Mouse (Mus musculus): Measurements from ENCODE around the gene Agpat2. TPM values are rescaled to one million over a fixed set of nuclear protein-coding genes. Genes with fewer than 3 reads are reported as not detected.

The Agpat2 gene
- 29.5 TPM for polyA plus RNA-seq (2014; fragmentation: Illumina TruSeq; extraction: RNeasy Lipid Tissue Mini Kit (QIAGEN cat#74804); ENCODE audit: low read depth, low replicate concordance)

DNA sequence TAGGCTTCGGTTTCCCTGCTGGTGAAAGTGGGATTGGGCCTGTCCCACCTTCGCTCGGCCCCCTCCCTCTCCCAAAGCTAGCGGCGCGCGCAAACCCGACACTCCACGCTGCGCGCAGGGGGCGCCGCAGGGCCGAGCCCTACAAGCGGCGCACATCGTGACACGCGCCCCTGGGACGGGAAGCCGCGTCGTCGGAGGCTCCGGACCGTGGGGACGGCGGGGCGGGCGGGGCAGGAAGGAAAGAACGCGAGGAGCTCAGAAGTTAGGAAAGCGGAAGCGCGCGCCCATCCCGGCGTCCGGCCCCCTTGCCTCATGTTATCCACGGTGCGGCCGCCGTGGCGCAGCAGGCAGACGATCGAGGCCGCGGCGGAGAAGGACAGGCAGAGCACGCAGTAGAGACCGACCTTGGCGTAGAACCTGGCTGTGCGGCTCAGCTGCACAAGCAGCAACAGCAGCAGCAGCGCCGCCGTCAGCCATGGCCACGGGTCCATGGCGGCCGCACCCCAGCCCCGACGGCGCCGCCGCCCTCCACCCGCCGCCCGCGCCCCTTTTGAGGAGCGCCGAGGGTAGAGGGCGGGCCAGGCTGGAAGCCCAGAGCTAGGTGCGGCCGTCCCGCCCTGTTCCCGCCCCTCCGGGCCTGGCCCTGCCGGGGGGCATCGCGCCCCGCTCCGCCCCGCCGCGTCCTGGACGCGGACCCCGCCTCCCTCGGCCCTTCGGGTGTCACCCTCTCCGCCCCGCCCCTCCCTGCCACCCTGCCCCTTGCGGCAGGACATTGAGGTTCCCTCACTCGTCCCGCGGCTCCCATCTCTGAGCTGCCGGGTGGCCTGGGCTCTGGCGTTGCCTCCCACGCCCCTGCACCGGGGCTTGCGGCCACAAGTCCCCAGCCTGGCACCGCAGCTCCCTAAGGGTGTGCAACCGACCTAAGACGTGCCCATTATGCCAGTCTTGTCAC, at the start of gene Agpat2:
TSS of gene Agpat2 (minus strand) at position 698 of the 952 bp plus-strand sequence.

DNA sequence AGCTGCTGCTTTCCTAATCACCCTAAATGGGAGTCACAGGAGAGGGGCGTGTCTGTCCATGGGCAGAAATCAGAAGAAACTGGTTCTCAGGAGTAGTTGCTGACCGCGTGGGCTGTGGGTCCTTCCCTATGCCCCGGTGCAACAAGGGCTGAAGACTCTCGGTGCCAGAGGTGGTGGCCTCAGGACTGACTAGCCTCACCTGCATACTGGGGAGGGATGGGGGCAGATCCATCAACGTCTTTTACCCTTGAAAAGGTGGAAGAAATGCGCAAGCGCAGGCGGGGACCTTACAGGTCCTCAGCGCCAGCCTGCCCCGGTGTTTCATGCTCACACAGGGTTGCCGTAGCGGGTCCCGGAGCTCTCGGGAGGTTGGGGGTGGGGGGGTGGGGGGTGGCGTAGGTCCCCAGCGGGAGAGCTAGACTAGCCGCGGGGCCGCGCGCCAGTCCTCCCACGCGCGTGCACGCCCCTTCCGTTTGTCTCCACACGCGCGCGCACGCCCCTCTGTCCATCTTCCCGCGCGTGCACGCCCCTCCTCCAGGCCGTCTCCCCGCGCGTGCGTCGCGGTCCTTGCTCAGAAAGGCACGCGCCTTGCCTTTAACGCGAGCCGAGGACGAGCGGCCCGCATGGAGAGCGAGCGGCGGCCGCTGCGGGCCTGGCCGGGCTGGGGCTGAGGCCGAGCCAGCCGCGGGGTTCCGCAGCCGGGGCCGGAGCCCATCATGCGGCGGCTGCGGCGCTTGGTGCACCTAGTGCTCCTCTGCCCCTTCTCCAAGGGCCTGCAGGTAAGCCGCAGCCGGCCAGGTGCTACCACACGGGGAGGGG, 23.9 kb upstream of the Agpat2 start, which contains the start of gene Fam69b:
TSS of gene Fam69b (plus strand) at position 537 of the 819 bp plus-strand sequence.

DNA sequence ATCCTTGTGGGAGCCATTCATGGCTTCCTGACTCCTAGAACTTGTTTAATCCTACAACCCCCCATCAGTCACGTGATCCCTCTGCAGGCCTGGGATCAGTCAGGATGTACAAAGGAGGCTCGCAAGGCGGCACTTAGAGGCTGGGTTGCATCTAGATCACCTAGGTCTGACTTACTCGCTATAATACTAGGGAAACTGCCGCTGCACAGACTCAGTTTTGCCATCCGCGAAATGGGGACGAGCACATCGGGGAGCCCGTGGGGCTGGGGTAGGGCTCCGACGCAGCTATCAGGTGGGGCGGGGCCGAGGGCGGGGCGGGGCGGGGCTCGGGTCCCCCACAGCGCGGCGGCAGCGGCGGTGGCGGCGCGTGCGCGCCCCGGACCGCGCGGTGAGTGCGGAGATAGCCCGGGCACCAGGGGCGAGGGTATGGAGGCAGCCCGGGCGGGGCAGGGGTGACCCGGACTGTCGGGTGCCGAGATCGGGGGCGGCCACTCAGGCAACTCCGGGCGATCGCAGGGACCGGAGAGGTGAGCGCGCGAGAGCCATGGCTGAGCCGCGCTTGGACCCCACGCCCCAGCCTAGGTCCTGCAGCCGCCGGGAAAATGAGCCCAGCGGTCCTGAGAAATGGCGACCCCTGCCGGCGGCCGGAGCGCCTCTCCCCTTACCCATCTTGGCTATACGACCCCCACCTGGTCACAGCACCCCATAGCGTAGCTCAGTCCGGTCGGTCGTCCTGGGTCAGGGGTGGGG, 17.7 kb downstream of the Agpat2 start, which contains the start of gene Gm20532:
TSS of gene Gm20532 (plus strand) at position 346 of the 750 bp plus-strand sequence.

DNA sequence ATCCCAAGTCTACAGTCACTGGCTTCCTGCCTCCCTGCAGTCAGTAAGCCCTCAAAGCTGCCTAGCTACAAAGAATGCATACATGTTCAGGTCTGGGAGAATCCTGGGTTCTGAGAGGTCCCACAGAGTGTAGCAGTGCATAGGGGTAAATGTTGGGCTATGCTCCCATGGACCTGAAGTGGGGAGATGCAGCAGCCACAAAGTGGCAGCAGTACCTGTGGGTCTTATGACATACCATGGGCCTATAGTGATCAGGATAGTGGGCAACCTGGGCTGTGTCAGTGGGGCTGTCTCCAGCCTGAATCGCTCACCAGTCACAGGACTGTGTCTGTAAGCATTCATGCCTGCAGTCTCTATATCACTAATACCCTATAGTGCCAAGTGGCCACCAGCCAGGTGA, 24.5 kb downstream of the Agpat2 start, which contains the start of gene Egfl7:
TSS of gene Egfl7 (plus strand) at position 301 of the 400 bp plus-strand sequence.

Other genes with a start within 250 kb of the Agpat2 start
- not detected for gene Card9, start 243.5 kb downstream of the Agpat2 start, polyA plus RNA-seq (2014; fragmentation: Illumina TruSeq; extraction: RNeasy Lipid Tissue Mini Kit (QIAGEN cat#74804); ENCODE audit: low read depth, low replicate concordance)
- 3.6 TPM for gene Snapc4, start 223.8 kb downstream of the Agpat2 start, polyA plus RNA-seq (2014; fragmentation: Illumina TruSeq; extraction: RNeasy Lipid Tissue Mini Kit (QIAGEN cat#74804); ENCODE audit: low read depth, low replicate concordance)
- gene Entr1, start 215.1 kb downstream of the Agpat2 start, polyA plus RNA-seq (2014; fragmentation: Illumina TruSeq; extraction: RNeasy Lipid Tissue Mini Kit (QIAGEN cat#74804); ENCODE audit: low read depth, low replicate concordance) = 17.3 TPM
- 60.6 TPM for gene Pmpca, start 215.1 kb downstream of the Agpat2 start, polyA plus RNA-seq (2014; fragmentation: Illumina TruSeq; extraction: RNeasy Lipid Tissue Mini Kit (QIAGEN cat#74804); ENCODE audit: low read depth, low replicate concordance)
- gene Inpp5e, start 195.2 kb downstream of the Agpat2 start, polyA plus RNA-seq (2014; fragmentation: Illumina TruSeq; extraction: RNeasy Lipid Tissue Mini Kit (QIAGEN cat#74804); ENCODE audit: low read depth, low replicate concordance) = 4.9 TPM
- 49.1 TPM for gene Sec16a, start 159.2 kb downstream of the Agpat2 start, polyA plus RNA-seq (2014; fragmentation: Illumina TruSeq; extraction: RNeasy Lipid Tissue Mini Kit (QIAGEN cat#74804); ENCODE audit: low read depth, low replicate concordance)
- gene Notch1, start 87.8 kb downstream of the Agpat2 start, polyA plus RNA-seq (2014; fragmentation: Illumina TruSeq; extraction: RNeasy Lipid Tissue Mini Kit (QIAGEN cat#74804); ENCODE audit: low read depth, low replicate concordance) = 1.0 TPM
- gene Egfl7, start 24.4 kb downstream of the Agpat2 start, polyA plus RNA-seq (2014; fragmentation: Illumina TruSeq; extraction: RNeasy Lipid Tissue Mini Kit (QIAGEN cat#74804); ENCODE audit: low read depth, low replicate concordance) = 12.2 TPM
- gene Gm20532, start 17.8 kb downstream of the Agpat2 start, polyA plus RNA-seq (2014; fragmentation: Illumina TruSeq; extraction: RNeasy Lipid Tissue Mini Kit (QIAGEN cat#74804); ENCODE audit: low read depth, low replicate concordance) = not detected
- not detected for gene Fam69b, start 24.0 kb upstream of the Agpat2 start, polyA plus RNA-seq (2014; fragmentation: Illumina TruSeq; extraction: RNeasy Lipid Tissue Mini Kit (QIAGEN cat#74804); ENCODE audit: low read depth, low replicate concordance)
- gene Lcn4, start 66.9 kb upstream of the Agpat2 start, polyA plus RNA-seq (2014; fragmentation: Illumina TruSeq; extraction: RNeasy Lipid Tissue Mini Kit (QIAGEN cat#74804); ENCODE audit: low read depth, low replicate concordance) = not detected